Mouse (Mus musculus): Measurements from ENCODE around the gene Hand2.

The Hand2 gene

DNA sequence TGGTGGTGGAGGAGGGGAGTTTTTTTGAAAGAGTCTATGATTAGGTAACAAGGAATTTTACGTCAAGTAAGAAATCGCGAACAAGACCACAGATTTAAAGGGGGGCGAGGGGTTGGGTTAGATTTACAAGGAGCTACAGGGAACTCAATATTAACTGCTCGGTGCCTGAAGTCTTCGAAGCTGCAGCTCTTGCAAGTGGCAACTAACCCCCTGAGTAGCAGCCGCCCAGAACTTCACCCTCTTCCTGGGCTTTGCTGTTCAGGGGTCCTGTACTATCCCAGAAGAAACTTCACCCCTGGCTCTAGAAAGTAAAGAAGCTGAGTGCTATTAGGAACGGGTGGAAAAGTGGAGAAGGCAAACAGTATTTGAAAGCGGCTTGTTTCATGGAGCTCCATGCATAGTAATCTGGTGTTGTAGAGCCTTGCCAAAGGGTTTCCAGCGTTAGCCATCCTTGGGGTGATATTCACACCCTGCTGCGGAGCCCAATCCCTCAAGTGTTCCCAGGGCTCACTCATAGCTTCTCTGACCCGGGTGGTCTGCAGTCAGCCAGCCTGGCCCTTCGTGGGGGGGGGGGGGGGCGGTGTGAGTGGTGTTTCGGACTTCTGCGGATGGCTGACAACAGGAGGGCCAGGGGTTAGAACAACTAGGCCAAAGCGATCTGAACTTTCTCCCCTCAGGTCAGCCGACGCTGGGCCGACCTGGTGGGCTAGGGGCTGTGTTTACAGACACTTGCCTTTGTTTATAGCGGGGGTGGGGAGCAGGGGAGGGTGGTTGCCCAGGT is 4.5 kb downstream of the Hand2 start:
- DNase-seq = no peak

DNA sequence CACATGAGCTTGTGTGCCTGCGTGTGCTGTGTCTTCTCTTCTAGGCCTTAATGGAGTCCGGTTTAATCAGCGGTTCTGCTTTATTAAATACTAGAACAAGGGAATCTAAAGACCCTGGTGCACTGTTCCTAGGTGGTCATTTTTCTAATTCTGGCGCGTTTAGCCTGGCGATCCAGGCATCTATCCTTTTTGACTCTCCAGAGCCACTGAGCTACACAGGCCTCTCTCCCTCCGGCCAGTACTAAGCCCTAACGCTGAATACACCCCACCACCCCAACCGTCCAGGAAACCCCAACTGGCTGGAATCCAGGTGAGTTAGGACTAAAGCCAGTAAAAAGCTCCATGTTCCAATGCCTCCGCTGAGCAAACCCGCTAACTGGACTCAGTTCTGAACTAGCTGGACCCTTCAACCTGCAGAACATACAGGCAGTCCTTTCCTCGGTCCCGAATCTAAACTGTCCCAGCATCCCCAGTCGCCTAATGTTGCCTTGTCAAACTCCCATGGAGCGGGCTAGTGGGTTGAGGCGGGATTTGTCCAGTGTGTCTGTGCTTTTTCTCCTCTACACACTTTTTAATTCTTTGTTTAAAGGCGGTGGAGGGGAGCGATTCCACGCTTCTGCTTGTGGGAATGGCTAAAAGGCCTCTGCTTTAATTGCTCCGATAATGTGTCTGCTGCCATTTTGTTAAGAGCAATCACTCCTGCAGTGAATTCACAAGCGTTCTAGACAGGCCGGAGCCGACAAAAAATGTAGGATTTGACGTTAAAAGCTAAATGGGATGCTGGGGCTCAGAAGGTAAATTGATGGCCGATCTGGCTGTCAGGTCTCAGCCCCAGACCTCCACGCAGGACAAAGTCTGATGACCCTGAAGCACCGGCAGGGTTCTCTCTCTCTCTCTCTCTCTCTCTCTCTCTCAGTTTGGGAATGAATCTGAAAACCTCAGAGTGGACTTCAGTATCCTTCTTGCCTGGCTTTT is 5.6 kb downstream of the Hand2 start:
- DNase-seq = no peak

DNA sequence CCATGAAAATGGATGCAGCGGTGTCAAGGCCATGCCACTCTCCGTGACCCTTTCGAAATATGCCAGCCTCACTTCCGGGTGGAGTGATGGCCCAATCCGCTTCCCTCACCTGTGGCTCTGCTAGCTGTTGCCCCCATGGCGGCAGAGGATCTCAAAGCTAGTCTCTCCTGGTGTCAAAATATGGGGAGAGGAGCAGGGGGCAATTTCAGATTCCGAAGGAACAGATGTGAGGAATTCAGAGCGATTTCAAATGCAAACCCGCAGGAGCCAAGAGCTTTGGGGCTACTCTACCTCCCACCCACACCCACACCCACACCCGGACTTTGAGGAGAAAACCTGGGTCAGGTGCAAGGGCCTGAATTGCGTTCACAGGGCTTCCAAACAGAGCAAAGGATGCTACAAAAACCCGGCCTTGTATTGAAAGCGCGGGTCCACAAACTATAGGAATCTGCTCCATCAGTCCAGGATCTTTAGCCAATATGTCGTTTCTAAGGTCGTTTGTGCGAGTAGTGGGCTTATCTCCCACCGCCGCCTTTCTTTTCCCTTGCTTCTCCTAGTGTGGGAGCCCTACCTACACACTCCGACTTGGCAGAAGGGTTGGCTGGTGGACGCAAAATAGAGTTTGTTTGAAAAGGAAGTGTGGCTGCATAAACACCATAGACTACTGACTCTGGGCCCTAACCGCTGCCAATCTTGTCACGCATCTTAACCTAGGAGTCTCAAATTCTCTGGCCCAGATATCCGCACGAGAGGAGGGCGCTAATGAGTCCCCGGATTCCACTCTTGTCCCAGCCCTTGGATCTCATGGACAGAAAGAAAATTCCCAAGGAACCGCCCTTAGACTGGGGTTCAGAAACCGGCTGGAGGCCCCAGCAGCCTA is 6.7 kb downstream of the Hand2 start:
- no peak for DNase-seq

DNA sequence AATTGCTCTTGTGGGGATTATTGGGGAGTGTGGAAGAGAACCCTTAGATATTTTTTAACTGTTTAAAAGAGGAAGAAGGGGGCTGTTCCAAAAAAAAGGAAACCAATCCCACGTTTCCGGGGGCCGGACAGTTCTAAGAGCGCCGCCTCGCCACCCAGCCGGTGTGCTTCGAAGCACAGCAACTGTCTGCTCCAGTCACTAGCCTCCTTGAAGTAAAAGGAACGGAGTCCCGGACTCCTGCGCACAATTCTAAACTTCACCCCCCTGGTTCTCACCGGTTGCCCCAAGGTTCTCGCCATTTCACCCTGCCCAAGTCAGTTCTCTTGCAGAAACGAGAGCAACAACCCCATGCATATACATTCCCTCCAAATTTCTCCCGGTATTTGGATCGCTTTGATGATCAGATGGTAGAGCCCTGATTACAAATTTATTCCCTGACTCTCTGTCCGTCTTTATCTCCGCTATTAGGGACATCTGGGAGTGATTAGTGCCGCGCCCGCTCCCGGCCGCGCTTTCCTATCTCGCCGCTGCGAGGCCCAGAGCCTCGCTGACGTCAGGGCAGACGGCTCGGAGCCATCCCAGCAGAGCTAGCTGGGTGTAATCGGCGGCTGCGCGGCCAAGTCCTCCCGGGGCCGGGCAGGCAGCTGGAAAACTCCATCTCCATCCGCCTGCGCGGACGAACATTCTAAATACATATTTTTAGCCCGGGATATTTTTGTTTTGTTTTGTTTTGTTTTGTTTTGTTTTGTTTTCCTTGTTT is 7.6 kb downstream of the Hand2 start:
- no peak for DNase-seq

DNA sequence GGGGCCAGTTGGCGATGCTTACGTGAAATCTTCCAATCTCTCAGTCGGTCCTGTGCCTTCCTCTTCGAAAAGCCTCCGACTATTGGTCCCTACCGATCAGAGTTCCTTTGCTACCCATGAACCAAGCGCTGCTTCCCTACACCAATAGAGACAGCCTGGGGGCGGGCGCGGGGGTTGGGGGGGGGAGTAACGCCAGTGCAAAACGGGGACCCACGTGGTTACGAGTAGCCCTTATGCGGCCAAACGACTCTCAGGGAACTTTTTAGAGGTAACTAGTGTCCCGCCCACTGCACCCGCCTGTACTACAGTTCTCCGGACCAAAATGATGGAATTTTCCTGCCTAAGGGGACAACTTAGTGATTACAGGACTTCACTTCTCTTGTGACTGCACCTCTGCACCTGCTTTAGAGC is 8.2 kb downstream of the Hand2 start:
- DNase-seq = no peak

DNA sequence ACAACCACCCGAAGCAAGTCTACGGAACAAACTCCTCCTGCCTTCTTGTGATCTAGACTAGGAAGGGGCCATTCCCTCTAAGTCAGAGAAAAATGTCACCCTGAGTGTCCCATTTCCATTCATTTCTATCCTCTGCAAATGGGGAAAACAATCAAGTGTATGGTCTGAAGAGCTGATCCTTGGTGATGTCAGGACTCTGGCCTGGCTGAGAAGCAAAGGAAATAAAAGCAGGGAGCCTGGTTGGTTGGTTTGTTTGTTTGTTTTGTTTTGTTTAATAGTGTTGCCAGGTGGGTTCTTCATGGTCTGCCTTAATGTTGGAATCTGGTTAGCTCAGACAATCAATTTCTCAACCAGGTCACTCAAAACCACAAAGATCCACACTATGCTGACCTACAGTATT is 9.3 kb downstream of the Hand2 start:
- DNase-seq = no peak

DNA sequence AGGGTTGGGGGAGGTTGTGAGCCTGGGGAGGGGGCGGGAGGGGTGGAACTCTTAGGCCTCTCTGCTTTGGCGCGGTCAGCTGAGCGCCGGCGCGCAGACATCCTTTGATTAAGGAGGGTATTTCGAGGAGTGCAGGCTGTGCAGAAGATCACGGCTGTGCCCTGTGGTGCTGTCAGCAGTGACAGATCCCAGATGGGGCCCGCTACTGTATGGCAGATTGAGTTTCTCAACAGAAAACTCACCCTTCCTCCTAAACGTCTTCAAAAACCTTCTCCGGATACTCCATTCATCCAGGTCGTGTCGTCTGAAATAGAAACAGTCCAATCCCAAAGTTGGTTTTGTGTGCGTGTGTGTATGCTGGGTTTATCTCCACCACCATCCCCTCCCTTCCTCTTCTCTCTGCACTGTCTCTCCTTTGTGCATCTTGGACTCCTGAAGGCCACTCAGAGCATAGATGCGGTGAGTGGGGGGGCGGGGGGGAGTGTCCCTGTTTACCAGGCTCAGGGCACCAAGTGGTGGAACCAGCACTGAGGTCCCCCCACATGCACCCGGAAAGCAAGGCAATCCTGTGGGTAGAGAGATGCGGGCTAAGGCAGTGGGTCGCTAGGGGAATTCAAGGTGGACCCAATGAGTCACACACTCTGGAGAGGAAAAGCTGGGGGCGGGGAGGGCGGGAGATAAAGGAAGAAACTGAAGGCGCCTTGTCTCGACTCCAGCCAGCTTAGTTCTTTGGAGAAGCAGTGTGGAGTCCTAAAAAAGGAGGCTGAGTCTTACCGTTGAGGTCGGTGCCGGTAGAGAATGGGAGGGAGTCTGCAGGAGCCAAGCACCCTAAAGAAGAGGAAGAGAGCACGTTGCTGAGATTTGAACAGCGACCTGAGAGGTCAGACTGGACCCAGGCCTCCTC is 11.2 kb downstream of the Hand2 start:
- no peak for DNase-seq

DNA sequence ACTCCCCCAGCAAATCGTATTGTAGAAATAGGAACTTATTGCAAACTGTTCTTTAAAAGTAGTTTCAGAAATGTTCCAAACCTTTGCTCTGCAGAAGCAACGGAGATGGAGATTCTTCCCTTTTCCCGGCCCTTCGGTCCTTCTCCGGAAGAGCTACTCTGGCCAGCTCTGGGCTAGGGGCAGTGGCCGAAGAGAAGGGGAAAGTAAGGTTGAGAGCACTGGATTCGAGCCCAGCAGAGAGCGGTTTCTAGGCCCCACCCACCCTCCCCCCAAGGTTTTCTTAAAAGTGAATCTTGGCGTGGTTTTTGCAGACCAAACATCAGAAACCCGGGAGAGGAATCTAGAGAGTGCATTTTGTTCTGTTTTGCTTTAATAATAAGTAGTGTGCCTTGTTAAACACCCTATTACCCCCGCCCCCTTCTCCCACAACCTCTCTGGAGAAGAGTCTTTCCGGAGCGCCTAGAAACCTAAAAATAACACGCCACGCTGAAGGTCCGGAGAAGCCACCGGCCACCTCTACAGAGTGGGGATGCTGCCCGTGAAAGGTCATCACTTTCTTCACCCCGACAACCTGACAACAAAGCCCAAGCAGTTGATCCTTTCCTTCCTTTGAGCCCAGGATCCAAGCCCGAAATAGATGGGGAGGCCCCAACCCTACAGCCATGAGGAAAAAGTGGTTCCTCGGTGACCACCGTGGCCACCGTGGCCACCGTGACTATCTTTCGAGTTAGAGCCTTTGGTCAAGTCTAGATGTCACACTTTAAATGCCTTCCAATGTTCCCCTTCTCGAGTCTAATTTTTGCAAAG is 12.1 kb downstream of the Hand2 start:
- no peak for DNase-seq

DNA sequence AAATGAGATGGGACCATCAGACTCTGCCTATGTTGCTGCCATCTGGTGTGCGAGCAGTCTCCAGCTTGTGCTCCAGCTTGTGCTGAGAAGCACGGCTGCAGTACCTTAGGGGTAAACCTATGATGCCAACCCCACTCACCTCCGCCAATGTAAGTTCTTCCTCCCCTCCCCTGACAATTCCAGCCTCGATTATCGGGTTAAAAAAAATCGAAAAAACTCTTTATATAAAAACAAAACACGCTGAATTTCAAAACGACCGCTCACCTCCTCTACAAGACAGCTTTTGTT is 12.6 kb downstream of the Hand2 start:
- no peak for DNase-seq

DNA sequence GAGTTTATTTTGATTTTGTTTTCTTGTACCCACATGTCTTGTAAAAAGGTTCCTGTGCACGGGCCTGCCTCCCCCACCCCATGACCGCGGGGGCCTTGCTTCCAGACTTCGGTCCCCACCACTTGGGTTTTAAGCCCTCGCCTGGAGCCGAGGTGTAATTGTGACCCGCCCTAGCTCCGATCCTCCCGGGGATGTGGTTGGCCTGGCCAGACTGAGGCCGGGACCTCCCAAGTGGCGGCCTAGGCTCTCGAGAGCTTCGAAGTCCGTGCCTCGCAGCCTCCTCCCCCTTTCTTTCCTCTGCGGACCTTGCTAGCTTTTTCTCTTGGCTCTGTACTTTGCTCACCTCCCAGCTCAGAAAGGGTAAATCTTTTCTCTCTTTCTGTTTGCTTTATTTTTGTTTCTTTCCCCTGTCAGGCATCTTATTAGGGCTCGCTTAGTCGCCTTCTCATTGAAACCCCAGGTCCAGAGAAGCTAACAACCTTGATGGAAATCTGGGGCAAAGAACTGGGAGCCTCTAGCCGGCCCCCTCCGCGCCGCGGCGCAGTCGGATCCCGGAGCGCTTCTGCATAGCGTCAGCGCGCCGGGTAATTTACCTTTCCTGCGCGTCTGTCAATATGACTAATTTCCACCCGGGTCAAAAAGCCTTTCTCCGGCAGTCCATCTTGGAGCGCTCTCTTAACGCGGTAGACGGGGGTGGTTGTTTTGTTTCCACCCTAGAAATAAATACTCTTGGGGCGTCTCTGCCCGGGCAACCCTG is 13.2 kb downstream of the Hand2 start:
- DNase-seq = no peak

DNA sequence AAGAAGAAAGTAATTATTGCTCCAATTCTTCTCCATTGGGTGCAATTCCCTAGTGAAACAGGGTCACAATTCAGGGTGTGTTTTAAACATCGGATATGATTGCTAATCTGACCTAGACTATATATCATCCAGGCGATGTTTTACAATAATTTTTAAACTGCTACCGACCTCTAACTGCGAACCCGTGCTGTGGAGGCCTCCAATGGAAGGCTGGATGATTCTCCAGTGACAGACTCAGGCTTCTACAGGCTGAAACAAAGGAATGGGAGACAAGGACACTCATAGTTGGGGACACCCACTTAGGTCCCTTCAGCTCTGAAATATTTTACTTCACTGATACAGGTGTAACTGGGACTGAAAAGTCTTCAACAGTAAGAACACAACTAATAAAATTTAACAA is 13.9 kb downstream of the Hand2 start:
- DNase-seq = no peak

DNA sequence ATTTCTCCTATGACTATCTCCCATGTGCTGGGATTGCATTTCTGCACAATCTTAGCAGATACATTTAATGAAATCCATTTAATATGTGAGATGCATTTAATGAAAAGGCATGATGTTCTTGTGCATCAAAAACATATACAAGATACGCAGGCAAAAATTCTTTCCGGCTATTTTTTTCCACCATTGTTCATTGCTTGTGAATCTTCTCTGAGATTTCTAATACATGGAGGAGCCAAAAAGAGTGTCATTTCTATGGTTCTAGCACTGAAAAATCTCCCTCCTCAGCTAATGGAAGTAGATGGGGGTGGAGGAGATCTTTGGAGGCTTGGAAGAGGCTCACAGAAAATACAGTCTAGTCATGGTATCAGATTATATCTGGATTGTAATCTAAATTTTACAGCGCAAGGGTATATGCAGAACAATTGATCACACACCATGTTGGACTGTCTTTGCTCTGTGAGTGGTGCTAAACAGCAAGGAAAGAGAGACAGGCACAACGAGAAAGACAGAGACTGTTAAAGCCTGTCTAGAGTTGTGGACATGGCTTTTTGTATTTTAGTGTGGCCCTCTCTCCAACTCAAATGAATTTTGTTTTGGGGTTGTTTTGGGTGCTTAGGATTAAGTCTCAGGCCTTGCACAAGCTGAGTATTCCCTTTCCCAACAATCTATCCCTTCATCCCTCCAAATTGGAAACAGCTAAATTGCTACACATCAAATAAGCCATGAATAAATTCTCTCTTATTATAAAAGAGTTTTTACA is 16.7 kb downstream of the Hand2 start:
- no peak for DNase-seq

DNA sequence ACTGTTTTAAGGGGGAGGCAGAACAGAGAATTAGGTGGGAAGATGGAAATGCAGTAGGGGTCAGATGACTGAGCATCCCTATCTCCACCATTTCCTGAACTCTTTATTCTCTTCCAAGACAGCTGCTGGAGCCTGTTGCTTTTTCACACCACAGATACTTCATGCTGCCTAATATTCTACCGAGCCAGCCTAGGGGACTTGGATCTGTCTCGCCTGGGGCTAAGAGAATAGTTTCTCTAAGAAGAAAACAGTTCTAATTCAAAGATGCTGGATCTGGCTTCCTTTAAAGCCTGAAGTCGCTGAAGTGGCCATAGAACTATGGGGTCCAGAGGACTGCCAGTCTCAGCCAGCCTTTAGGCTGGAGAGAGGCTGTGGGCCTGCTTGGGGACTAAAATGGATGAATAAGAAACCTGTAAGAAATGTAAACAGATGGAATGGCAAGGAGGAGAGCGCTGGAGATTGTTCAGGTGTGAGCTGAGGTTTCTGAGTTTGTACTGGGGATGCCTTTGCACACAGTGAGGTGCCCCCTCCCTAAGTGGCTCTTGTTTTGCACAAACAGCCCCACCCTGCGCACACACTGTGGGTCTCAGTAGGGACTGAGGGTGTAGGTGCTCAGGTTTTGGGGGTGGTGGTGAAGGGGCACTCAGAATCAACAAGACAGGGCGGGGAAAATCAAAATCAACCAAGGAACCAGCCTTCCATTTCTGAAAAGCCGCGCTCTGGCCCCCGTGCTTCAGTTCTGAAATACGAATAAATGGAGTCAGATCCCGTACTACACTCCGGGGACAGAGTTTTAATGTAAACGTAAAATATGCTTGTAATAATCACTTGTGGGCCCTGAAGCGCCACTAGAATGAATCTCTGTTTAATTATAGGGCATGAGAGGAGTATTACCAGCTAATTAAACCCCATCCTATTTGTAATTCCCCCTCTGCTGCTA is 19.2 kb downstream of the Hand2 start:
- no peak for DNase-seq

DNA sequence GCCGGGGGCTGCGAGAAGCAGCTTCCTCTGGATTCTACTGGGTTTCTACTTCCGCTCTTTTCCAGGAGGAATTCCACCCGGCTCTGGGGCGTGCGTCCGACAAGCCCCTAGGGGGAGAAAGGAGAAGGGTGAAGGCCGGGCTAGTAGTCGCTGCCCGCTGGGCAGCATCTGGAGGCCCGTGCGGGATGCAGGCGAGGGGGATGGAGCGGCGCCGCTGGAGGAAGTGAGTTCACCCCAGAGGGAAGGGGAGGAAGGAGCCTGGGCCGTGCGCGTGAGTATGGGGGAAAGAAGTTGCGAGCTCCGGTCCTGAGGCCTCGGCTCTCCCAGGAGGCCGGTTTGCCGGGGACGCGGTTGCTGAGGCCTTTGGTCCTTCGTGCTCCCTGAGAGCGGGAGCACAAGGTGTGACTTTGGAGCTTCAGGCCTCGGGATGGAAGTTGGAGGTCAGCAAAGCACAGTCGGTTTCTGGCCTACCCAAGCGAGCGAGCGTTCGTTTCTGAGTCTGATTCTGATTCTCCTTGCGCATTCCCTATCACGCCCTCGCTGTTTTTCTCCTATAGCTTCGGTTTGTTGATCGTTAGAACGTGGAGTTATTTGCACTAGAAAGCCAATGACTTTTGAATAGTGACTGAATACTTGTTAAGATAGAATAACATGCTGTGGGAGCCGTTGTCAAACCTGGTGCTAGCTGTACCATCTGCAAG is 20.2 kb downstream of the Hand2 start:
- DNase-seq = no peak

DNA sequence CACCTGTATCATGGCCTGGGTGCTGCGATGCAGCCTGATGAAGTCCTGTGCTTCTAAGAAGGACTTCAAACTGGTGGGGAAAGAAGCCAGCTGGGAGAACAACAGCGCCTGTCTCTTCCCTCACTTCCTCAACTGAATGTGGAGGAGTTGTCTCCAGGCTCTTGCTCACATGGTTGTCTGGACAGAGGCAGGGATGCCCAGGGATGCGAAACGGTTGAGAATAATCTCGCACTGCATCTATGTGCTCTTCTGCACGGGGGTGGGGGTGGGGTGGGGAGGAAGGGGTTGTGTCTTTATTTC is 20.7 kb downstream of the Hand2 start:
- no peak for DNase-seq

DNA sequence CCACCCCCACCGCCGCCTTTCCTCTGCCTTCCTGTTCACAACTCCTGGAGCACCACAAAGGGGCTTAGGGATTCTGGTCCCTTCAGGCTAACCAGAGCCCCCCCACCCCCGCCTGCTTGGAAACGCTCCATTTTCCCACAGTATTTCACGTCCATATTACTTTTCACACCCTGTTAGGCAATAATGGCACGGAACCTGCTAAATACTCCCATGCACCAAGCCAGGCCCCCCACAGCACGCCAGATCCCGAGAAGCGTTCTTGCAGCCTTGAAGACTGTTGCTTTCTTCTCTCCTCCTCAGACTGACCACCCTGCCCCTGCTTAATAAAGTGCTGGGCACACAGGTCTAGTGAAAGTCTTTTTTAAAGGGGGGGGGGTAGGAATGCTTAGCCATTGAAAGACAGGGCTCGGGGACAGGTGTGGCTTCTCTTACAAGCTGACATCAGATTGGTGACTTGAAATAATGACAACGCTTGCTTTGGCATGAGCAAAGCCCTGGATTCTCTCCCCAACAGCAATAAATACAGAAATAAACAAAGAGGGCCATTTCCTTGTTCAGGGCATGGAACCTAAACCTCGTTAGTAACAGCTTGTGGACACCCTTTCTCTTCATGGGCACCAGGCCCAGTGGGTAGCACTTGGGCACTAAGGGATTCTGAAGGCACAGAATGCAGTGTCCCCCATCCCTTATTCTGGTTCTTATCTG is 21.8 kb downstream of the Hand2 start:
- DNase-seq = no peak

All from spleen, adult 18-20 months (tissue).